Mouse (Mus musculus) adipose tissue, adult 10 weeks (tissue): ENCODE data around the gene Wdr95. TPM values are rescaled to one million over a fixed set of nuclear protein-coding genes. Genes with fewer than 3 reads are reported as not detected.

ENCODE experiments used
- polyA plus RNA-seq: library from polyadenylated mRNA; stranded (reverse); fragments of 350-450 nt; fragmentation: Illumina TruSeq; extraction: RNeasy Lipid Tissue Mini Kit (QIAGEN cat#74804); gene quantifications from one replicate; pipeline ENCODE4 v1.2.3, GENCODE M21; 2014; ENCODE audit warnings: low read depth, low replicate concordance

The Wdr95 gene
- 2.4 TPM for polyA plus RNA-seq

GRCm38 (mm10) chr5:149527999-149528729, at the start of gene Wdr95:
TSS of gene Wdr95 (plus strand) at chr5:149528679.

GRCm38 (mm10) chr5:149636075-149636920, 107.8 kb downstream of the Wdr95 start, which contains the start of gene Hsph1:
TSS of gene Hsph1 (minus strand) at chr5:149636376.

Other genes starting within 250 kb of the Wdr95 start
- 20.1 TPM for gene Medag, start 116.9 kb upstream of the Wdr95 start, polyA plus RNA-seq
- 2.2 TPM for gene Tex26, start 89.0 kb upstream of the Wdr95 start, polyA plus RNA-seq
- gene Hsph1, start 107.7 kb downstream of the Wdr95 start, polyA plus RNA-seq, result 25.0 TPM
- 9.4 TPM for gene B3glct, start 149.6 kb downstream of the Wdr95 start, polyA plus RNA-seq